Mouse (Mus musculus): ENCODE measurements at regions not wholly inside any gene's neighbourhood (a gene's known extent, or its start where the extent isn't known, plus 50 kb on each side); places are given as distances from the start of the nearest gene placed in this dataset.

DNA sequence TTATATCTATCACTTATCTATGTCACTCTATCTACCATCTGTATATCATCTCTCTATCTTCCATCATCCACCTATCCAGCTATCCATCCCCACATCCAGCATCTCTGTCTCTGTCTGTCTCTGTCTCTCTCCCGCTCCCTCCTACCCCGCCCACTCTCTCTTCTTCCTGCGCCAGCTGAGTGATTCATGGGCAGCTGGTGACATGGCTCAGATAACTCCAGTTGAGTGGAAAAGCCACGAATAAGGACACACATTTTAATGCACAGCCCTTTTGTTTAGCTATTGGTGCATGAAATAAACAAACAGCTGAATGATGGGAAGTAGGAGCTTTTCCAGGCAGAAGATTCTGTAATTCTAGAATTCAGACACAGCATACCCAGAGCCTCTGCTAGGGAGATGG, 446.3 kb downstream of the Glrx3 start:
- DNase-seq (ENCODE audit: low spot score), result no peak

DNA sequence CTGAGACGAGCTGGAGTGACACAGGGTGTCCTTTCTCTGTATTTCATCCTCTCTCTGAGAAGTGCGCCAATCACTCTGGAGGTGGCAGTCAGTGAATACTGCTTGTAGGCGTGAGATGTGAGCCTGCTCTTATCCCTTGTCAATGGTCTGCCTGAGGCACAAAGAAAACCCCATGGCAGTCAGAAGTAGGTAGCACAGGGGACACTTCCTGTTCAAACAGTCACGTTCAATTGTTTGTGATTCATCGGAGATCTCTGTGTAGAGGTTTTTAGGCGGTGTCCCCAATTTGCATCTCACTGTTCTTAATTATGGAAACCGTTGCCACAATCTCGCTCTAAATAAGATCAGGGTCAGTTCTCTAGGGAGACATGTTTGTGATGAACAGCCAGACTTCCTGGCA, 447.7 kb downstream of the Glrx3 start:
- DNase-seq (ENCODE audit: low spot score), result no peak

DNA sequence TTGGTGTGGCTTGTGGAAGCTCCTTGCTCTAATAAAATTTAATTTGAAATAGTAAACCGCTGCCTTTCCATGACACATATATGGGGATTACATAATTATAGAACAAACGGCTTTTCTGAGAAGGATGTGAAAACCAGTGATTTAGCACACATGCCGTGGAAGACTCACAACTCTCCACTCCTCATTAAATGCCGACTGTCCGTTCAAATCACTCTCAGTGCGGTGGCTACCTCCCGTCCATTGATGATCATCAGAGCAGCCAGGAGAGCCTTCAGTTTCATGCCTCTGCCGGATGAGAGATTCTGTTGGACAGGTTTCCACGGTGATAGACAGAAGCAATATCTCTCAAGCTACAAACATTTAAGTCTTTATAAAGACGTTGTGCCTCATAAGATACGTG, 451.3 kb downstream of the Glrx3 start:
- no peak for DNase-seq (ENCODE audit: low spot score)

DNA sequence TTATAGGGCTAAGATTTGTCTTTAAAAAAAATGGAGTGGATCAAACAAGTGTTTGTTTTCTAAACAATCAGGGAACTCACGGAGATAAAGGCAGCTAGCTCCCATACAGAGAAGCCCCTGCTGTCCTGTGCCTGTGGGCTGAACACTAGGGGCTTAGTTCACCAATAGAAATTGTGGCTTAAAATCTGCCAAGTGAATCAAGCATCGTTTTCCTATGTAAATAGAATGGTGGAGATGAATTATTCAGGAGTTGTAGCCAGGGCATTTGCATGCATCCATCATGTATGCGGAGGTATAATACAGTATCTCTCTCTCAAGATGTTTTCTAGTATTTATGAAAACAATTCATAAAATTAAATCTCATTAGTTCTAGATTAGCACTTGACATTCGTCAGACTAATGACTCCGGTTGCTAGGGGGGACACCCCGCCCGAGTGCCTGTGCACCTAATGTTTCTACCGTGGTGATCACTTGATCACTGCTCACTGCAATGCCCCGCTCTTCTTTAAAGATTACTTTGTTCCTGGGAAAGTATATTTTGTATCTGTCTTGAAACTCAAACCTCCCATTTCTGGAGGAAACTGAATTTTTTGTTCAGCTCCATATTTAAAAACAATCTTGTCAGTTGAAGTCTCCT, 469.1 kb downstream of the Glrx3 start:
- no peak for DNase-seq (ENCODE audit: low spot score)

DNA sequence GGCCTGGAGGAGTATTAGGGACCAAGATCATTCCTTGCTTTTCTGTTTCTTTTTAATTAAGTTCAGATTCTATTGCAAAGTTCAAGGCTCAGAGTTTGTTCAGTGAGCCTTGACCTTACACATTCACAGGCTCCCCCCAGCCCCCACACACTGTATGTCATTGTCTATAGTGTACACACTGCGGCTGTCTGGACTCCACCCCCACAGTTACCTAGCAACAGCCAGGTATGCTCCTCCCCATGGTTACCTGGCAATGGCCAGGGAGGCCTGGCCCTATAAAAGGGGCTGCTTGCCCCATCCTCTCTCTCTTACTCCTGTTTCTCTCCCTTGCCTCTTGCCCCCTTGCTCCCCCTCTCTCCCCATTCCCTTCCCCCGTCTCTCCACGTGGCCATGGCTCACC, 472.0 kb downstream of the Glrx3 start:
- no peak for DNase-seq (ENCODE audit: low spot score)

DNA sequence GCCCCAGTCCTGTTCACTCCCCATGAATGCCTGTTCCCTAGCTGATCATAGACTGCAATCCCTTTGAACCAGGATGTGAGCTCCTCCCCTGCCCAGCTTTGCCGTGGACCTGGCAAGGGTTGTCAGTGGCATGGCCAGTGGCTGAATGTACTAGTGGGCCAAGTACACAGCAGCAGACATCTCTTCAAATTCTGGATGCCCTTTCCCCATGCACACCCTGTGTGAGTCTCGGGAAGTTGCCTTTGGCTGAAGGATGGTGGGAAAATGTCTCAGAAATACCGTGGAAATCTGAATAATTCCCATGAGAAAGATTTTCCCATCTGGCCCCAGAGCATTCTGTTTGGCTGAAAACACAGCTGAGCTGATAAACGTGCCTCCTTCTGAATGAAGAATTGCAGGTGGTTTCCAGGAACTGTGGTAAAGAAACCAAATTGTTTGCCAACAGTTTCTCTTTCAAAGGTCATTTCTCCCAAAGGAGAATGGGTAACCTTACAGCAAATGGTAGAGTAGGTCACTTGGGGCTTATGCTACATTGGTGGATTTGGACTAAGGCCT, 476.2 kb downstream of the Glrx3 start:
- no peak for DNase-seq (ENCODE audit: low spot score)

DNA sequence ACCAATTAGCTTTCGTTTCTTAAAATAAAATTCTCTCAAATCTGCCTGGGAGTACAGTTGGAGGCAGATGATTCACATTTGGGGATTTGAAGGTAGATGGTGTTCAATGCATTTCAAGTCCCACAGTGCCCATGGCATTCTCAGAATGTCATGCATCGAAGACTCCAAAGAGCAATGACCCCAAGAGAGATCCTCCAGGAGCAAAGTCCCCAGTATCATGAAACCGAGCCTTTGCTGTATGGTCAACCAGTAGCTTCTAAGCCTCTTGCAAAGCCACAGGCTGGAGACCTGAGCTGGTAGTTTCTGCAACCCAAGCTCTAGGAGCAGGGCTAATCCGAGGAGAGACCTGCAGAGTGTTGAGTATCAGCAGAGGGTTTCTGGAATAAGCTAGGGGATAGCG, 477.1 kb downstream of the Glrx3 start:
- DNase-seq (ENCODE audit: low spot score), result no peak

DNA sequence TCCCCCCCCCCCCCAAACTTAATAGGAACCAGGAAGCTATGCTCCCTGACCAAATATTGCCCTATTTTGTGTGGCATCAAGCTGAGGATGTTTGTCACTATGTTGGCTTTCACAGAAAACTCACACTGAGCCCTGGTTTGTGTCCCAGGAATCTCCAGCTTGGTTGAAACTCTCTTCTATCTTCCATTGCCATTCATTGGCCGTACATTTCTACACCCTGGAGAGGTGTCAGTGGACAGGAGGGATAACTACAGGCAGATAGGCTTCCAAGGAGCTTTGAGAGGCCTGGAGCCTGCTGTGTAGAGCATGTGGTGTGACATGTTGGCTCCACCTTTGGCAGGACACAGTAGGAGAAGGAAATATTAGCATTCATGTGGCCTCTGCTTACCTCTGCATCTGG, 478.9 kb downstream of the Glrx3 start:
- DNase-seq (ENCODE audit: low spot score), result no peak

DNA sequence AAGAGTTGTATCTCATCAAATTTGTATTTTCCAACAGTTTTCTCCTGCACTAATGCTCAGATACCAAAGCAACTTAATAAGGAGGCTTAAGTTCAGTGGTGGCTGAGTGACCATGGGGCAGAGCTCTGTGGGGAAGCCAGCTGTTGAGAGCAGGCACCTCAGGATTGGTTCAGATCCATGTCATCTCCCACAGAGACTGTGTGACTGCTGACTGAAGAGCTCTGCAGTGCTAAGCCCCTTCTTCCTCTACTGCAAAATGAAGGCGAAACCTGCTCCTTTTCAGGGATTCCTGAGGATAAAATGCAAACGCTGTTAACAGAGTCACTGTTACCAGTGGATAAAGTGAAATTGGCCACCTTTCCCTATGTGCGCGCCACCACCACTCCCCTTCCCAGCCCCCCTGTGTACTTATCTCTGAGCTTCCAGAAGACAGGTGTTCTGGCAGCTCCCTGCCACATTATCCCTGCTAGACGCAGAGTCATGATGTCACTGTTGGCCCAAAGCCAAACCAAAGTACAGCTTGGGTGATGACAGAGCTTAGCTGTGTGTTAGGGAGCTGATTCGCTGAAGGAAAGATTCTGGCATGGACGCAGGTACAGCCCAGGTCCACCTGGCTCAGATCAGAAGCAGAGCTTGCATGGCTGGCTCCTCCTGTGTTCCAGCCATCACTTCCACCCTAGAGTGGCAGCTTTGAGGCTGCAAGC, 472.9 kb downstream of the Tcerg1l start:
- no peak for DNase-seq (ENCODE audit: low spot score)

DNA sequence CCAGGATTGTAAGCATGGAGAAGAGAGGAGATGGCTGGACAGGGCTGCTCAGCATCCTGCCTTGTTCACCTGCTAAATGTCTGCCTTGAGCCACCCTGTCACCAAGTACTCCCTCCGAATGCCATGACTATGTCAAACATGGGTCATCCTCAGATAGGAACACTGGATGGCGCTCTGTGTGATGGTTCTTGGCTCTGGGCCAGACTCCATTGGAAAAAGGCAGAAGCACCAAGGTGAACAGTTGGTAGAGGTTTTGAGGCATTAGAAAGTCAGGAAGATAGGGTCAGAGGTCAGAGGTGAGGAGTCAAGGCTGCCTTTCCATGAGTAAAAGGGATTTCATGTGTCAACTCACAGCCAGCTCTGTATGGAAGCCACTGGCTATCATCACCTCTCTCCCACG, 471.9 kb downstream of the Tcerg1l start:
- no peak for DNase-seq (ENCODE audit: low spot score)

DNA sequence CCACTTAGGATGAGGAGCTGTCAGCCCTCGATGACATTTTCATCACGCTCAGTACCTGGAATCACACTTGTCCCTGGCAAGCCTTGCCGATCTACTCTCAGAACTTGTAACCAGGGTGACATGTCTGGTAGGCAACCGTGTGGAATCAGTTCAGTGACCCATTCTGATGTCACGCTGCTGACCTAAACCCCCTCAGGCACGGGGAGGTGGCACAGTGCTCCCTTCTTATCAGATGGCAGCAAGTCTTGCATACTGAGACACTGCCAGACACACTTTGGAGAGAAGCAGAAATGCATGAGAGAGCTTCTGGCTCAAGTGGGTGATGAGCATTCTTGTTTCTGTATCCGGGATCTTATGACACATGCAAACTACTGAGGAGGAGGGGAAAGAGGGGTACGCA, 470.2 kb downstream of the Tcerg1l start:
- DNase-seq (ENCODE audit: low spot score), result no peak

DNA sequence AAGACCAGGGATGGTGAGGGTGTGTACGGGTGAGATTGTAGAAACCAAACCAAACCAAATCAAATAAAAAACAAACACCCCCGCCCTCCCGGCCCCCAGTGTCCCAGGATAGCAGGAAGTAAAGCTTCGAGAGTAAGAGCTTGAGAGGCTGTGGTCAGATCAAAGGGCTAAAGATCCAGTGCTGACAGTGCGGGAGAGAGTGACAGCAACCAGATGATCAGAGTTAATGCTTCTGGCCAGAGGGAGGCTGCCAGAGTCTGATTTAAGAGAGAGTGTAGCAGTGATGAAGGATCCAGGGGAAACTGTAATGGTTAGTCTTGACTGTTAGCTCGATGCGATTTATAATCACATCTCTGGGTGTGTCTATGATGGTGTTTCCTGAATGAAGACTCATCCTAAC, 467.3 kb downstream of the Tcerg1l start:
- DNase-seq (ENCODE audit: low spot score), result no peak

DNA sequence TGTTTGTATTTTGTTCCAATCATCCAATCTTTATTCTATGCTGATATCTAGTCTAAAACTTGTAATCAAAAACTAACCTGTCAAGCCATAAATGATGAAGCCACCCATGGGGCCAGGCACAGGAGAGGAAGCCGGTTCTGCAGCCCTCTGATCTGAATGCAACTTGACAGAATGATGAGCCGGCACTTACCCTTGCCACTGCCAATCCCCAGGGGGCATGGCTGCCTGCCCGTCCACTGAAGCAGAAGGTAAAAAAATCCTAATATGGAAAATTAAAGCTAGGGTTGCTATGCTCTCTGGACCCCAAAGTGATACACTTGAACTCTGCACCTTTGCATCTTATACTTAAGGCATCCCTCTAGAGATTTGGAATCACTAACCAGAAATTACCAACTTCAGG, 461.6 kb downstream of the Tcerg1l start:
- no peak for DNase-seq (ENCODE audit: low spot score)

DNA sequence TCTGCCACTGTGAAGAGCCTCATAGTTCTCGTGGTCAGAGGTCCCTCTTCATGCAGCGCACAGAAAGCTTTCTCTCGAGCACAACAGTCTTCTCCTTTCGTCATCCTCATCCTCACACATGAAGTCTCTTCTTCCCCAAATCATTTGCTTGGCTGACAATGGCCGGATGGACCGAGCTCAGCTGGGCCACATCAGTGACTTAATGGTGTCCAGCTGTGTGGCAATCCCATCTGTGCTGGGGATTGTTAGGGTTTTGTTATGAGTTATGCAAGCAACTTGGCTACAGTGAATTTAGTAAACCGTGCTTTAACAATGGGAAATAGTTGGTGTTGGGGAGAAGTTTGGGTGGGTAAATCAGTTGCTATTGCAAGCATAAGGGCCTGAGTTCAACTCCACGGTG, 458.4 kb downstream of the Tcerg1l start:
- no peak for DNase-seq (ENCODE audit: low spot score)

DNA sequence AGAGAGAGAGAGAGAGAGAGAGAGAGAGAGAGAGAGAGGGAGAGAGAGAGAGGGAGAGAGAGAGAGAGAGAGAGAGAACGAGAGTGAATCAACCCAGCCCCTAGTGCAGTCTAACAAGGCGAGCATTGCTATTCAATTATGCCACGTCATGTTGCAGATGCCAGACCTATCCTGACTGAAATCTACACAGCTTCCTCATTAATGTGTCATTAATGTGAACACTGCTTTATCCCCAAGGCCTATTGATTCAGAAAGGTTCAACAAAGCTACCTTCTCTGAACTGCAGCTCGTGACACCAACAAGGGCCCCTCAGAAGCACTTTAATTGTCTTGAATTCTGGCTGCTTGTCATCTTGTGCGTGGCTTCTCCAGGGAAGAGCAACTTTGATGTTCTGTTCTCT, 457.4 kb downstream of the Tcerg1l start:
- no peak for DNase-seq (ENCODE audit: low spot score)

DNA sequence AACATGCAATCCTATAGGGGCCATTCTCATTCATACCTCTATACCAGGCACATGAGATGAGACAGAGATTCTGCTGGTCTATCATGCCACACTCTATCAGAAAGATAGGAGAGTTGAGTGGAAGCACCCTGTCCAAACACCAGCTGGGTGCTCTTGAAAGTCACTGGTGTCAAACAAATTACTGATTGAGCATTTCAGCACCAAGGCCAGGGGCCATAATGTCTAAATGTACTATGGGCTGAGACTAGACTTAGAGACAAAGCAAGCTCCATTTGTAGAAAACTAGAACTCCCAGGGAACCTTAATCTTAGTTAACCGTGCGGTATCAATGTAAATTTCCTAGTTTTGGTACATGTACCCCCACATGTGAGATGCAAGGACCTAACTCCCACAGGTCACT, 452.5 kb downstream of the Tcerg1l start:
- DNase-seq (ENCODE audit: low spot score), result no peak

DNA sequence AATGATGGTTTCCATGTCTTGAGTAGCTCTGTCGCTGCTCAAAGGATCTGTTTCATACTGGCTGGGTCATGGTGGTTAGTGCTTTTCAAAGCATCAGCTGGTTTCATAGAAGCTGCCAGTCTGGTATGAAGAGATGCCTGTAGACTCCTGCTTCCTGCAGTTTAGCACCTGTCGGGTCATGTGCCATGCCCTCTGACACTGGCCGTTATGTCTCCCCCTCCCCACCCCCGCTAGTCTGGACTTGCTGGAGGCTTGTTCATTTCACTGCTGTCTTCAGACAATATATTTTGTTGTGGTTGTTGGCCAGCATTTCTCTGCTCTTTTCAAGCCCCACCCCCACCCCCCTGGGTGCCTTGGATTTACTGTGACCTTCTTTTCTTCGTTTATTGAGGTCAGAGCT, 450.1 kb downstream of the Tcerg1l start:
- DNase-seq (ENCODE audit: low spot score), result no peak

DNA sequence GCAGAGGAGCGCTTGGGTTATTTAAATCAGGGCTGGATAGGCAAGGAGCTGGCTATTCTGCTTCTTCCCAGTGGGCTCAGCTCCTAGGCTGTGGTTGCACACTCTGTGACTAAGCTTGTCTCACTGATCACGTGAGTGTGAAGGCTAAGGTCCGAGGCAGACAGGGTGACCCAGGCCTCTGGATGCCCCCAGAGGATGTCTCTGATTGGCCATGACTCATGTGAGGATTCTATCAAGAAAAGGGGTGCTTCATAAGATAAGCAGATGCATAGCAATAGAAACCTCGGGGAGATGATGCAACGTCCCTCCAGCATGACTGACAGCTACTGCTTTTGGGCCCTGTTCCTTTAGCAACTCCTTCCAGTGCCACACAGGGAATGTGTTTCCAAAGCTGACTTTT, 440.2 kb downstream of the Tcerg1l start:
- no peak for DNase-seq (ENCODE audit: low spot score)

DNA sequence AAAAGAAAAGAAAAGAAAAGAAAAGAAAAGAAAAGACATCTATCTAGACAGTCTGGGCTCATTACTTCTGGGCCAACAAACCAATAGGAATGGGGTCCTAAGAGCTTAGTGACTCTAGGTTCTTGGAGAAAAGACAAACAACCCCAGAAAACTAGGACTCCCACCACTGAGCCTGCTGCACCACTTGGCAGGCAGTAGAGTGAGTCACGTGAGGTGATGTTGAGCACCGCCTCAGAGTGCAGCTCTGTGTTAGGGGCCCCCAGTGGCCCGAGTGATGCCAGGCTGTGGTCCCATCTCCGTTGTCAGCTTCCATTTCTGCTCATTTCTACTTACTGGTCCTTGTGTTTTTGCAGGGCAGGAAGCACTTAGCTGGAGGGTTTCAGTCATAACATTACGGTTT, 439.7 kb downstream of the Tcerg1l start:
- no peak for DNase-seq (ENCODE audit: low spot score)

DNA sequence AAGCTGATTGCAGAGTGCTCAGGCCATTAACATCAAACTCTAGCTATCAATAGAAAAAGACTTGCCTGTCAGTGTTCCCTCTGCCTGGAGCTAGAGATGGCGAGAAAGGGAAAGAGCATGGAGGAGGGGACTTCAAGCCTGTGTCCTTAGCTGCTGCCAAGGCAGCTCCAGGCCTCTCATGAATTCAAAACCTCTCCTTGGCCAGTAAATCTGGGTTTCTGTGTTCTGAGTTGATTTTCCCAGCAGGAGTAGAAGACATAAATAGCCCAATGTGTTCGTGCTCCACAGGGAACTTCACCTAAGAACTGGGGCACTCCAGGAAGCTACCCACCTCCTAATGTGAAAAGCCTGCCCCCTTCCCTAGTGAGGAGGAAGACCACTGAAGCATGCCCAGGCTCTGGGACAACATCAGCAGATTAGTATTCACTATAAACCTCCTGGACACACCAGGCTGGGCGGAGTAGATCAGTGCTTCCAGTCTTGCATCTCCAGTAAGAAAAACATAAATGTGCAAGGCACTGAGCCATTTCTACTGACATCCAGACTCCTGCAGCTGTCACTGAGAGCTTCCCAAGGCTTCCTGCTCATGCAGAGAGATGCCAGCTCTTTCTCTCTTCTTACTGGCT, 433.9 kb downstream of the Tcerg1l start:
- DNase-seq (ENCODE audit: low spot score), result no peak

DNA sequence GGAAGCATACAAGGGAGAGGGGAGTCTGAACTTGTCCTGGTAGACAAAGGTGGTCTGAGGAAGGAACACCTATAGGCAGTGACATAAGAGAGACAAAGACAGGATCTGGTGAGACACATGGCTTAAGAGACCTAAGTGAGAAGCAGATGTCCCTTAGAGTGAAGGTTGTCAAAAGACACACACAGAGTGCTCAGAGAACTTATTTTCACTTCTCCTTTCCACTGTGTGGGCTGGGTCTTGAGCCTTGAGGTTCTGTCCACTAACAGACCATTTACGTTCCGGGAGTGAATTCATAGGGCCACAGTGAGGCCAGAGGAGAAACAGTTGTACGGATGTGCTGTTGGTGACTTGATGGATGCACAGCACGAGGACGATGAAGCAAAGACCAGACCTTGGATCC, 422.8 kb downstream of the Tcerg1l start:
- no peak for DNase-seq (ENCODE audit: low spot score)

DNA sequence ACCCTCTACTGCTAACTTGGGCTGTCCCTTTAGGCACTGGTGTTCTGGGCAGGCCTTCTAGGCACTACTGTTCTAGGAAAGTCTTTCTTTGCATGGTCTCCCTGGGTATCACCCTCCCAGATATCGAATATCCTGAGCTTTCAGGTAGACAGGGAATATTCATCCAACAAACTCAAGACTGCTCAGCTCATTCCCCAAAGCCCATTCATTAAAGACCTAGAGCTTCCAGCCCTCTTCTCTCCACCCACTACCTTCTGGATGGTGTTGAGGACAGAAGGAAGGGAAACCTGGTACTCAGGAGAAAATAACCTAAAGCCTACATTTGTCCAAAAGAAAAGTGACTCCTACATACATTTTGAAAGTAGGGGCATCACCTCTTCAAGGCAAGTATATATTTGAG, 420.0 kb downstream of the Tcerg1l start:
- no peak for DNase-seq (ENCODE audit: low spot score)

DNA sequence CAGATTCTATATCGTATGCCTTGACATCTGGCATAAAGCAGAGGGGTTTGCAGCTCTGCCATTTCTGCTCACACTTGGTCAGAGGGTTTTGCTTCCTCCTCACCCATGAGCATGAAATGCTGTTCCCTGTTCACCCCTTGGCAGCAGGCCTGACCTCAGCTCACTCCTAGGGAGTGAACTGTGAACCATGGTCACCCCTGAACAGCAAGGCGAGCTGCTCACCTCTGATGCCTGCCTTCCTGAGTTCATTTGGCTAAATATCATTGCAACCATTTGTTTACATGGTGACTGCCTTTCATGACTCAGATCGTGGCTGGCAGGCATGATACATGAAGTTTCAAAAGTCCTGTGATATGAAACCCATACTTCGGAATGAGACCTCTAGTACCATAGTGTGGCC, 418.2 kb downstream of the Tcerg1l start:
- DNase-seq (ENCODE audit: low spot score), result no peak

DNA sequence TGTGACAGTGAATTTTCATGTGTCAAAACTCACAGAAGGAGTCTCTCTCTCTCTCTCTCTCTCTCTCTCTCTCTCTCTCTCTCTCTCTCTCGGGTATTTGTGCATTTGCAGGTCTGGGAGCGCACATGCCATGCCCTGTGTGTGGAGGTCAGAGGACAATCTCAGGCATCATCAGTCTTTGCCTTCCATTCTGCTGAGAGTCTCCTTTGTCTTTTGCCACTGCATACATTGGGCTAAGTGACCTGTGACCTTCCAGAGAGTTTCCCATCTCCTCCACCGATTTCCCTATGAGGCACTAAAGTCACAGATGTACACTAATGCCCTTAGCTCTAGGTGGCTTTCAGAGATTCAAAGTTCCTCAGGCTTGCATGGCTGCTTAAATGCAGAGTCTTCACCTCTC, 391.7 kb downstream of the Tcerg1l start:
- no peak for DNase-seq (ENCODE audit: low spot score)
